Mouse (Mus musculus) CH12.LX (cell line): ENCODE data around the gene Tas2r113. TPM values are rescaled to one million over a fixed set of nuclear protein-coding genes. Genes with fewer than 3 reads are reported as not detected.
"Not testable (repeated sequence)": the region's sequence is repeated elsewhere in the genome, so short reads cannot be mapped to it uniquely, and the experiment has no call there.

Experiments used
- DNase-seq: peaks from one replicate; pipeline ENCODE4 v3.0.0-alpha.2; 2013; ENCODE audit errors: extremely low read depth
- H3K27ac ChIP-seq: 2 replicates; pipeline ENCODE4 v1.5.1; 2012; ENCODE audit warnings: low read depth, mild to moderate bottlenecking, control low read depth, moderate library complexity; ENCODE audit not compliant: insufficient read depth
- H3K27me3 ChIP-seq: replicated peaks from 2 replicates; pipeline ENCODE3; 2012; ENCODE audit warnings: inconsistent platforms
- H3K36me3 ChIP-seq, 2 experiments: replicated peaks in 1 of 2; 2 replicates each; pipeline versions ENCODE3 to v1.6.1; 2012; ENCODE audit warnings: inconsistent platforms in 1 of 2, low read length in 1 of 2, mild to moderate bottlenecking in 1 of 2, mixed read lengths in 1 of 2, moderate library complexity in 1 of 2; ENCODE audit not compliant: control insufficient read depth in 1 of 2, insufficient read depth in 1 of 2
- H3K4me1 ChIP-seq, 2 experiments: 2 replicates each; pipeline ENCODE4 v1.6.1; 2012; ENCODE audit warnings: inconsistent platforms in 1 of 2, moderate library complexity in 1 of 2; ENCODE audit not compliant: insufficient read depth in 2 of 2, control insufficient read depth in 1 of 2
- H3K4me2 ChIP-seq: 2 replicates; pipeline ENCODE4 v1.6.1; 2012; ENCODE audit warnings: low read depth, mild to moderate bottlenecking, control low read depth; ENCODE audit not compliant: poor library complexity, insufficient read depth, severe bottlenecking
- H3K4me3 ChIP-seq, 3 experiments: fragments of 150-350 bp in 1 of 3; sonication (generic) in 1 of 3; replicated peaks in 1 of 3; 2 replicates each; pipeline versions ENCODE3 to v1.5.1; 2011 to 2012; ENCODE audit warnings: low read depth in 2 of 3, low read length in 2 of 3, mild to moderate bottlenecking in 2 of 3, moderate library complexity in 2 of 3, control low read depth in 1 of 3, improper control_type of control experiment in 1 of 3, inconsistent platforms in 1 of 3, mixed read lengths in 1 of 3; ENCODE audit not compliant: poor library complexity in 1 of 3
- H3K79me2 ChIP-seq: replicated peaks from 2 replicates; pipeline ENCODE4 v1.6.1; 2012; ENCODE audit warnings: mild to moderate bottlenecking, moderate library complexity; ENCODE audit not compliant: control insufficient read depth, poor library complexity, insufficient read depth, severe bottlenecking; ENCODE audit errors: extremely low read depth
- H3K9ac ChIP-seq: 2 replicates; pipeline ENCODE4 v1.6.1; 2012; ENCODE audit warnings: low read depth, mild to moderate bottlenecking, control low read depth, moderate library complexity; ENCODE audit not compliant: insufficient read depth
- H3K9me3 ChIP-seq: replicated peaks from 2 replicates; pipeline ENCODE3; 2012; ENCODE audit warnings: low read length, inconsistent platforms, mixed read lengths
- dilution Hi-C: fragments of 300-500 bp; cut with MboI; formaldehyde crosslinking; loops from 2 replicates; pipeline ENCODE4 v1.14.3; 2020; ENCODE audit warnings: low sequenced_read_pairs; ENCODE audit not compliant: extremely low pct_unique_long_range_greater_than_20kb, extremely low pct_ligation_motif_present
- in situ Hi-C: fragments of 300-500 bp; cut with MboI; formaldehyde crosslinking; loops from 3 replicates; pipeline ENCODE4 v1.14.3; 2019; ENCODE audit warnings: low sequenced_read_pairs, low pct_ligation_motif_present, low pct_unique_long_range_greater_than_20kb, mixed read lengths
- polyA plus RNA-seq: library from polyadenylated mRNA; unstranded; fragments of >175 nt; gene quantifications from 2 replicates; pipeline ENCODE4 v1.2.1, GENCODE M21; 2012; ENCODE audit warnings: low read depth; ENCODE audit not compliant: insufficient read length
- total RNA-seq, 2 experiments: library from RNA; depleted of rRNA; stranded (reverse); fragments of 300-350 nt in 1 of 2; fragments of >200 nt in 1 of 2; gene quantifications; 2 replicates each; pipeline ENCODE4 v1.2.3; 2012 to 2014

Gene Tas2r113
- total and polyA plus RNA-seq, 3 experiments: not detected

- H3K27me3 ChIP-seq, in situ Hi-C loops, H3K79me2 ChIP-seq, H3K36me3 ChIP-seq, dilution Hi-C loops, H3K9ac ChIP-seq, H3K9me3 ChIP-seq, DNase-seq, H3K27ac ChIP-seq, H3K4me3 ChIP-seq, H3K4me2 ChIP-seq, H3K4me1 ChIP-seq: not testable (repeated sequence)
Measured at GRCm38 (mm10) chr6:132941376-132941775, 48.6 kb downstream of the Tas2r113 start.

Other genes with a start within 250 kb of the Tas2r113 start
- gene A630073D07Rik, start 241.5 kb upstream of the Tas2r113 start, total RNA-seq (2012; rRNA removed): not detected in 2 replicates
- not detected in 2 replicates for gene A630073D07Rik, start 241.5 kb upstream of the Tas2r113 start, total RNA-seq (2014; rRNA removed)
- not detected in 2 replicates for gene A630073D07Rik, start 241.5 kb upstream of the Tas2r113 start, polyA plus RNA-seq
- not detected in 2 replicates for gene Tas2r120, start 236.1 kb upstream of the Tas2r113 start, total RNA-seq (2012; rRNA removed)
- not detected in 2 replicates for gene Tas2r120, start 236.1 kb upstream of the Tas2r113 start, total RNA-seq (2014; rRNA removed)
- gene Tas2r120, start 236.1 kb upstream of the Tas2r113 start, polyA plus RNA-seq: not detected in 2 replicates
- gene Tas2r121, start 192.0 kb upstream of the Tas2r113 start, total RNA-seq (2012; rRNA removed): not detected in 2 replicates
- not detected in 2 replicates for gene Tas2r121, start 192.0 kb upstream of the Tas2r113 start, total RNA-seq (2014; rRNA removed)
- not detected in 2 replicates for gene Tas2r121, start 192.0 kb upstream of the Tas2r113 start, polyA plus RNA-seq
- not detected in 2 replicates for gene Tas2r122, start 181.1 kb upstream of the Tas2r113 start, total RNA-seq (2012; rRNA removed)
- gene Tas2r122, start 181.1 kb upstream of the Tas2r113 start, total RNA-seq (2014; rRNA removed): not detected in 2 replicates
- not detected in 2 replicates for gene Tas2r122, start 181.1 kb upstream of the Tas2r113 start, polyA plus RNA-seq
- not detected in 2 replicates for gene Tas2r115, start 155.0 kb upstream of the Tas2r113 start, total RNA-seq (2012; rRNA removed)
- gene Tas2r115, start 155.0 kb upstream of the Tas2r113 start, total RNA-seq (2014; rRNA removed): not detected in 2 replicates
- gene Tas2r115, start 155.0 kb upstream of the Tas2r113 start, polyA plus RNA-seq: not detected in 2 replicates
- gene Tas2r124, start 138.3 kb upstream of the Tas2r113 start, total RNA-seq (2012; rRNA removed): not detected in 2 replicates
- not detected in 2 replicates for gene Tas2r124, start 138.3 kb upstream of the Tas2r113 start, total RNA-seq (2014; rRNA removed)
- gene Tas2r124, start 138.3 kb upstream of the Tas2r113 start, polyA plus RNA-seq: not detected in 2 replicates
- not detected in 2 replicates for gene Tas2r102, start 130.9 kb upstream of the Tas2r113 start, total RNA-seq (2012; rRNA removed)
- gene Tas2r102, start 130.9 kb upstream of the Tas2r113 start, total RNA-seq (2014; rRNA removed): not detected in 2 replicates
- not detected in 2 replicates for gene Tas2r102, start 130.9 kb upstream of the Tas2r113 start, polyA plus RNA-seq
- not detected in 2 replicates for gene Tas2r136, start 114.8 kb upstream of the Tas2r113 start, total RNA-seq (2012; rRNA removed)
- gene Tas2r136, start 114.8 kb upstream of the Tas2r113 start, total RNA-seq (2014; rRNA removed): not detected in 2 replicates
- not detected in 2 replicates for gene Tas2r136, start 114.8 kb upstream of the Tas2r113 start, polyA plus RNA-seq
- gene Tas2r117, start 90.2 kb upstream of the Tas2r113 start, total RNA-seq (2012; rRNA removed): not detected in 2 replicates
- gene Tas2r117, start 90.2 kb upstream of the Tas2r113 start, total RNA-seq (2014; rRNA removed): not detected in 2 replicates
- not detected in 2 replicates for gene Tas2r117, start 90.2 kb upstream of the Tas2r113 start, polyA plus RNA-seq
- gene Tas2r123, start 45.9 kb upstream of the Tas2r113 start, total RNA-seq (2012; rRNA removed): not detected in 2 replicates
- not detected in 2 replicates for gene Tas2r123, start 45.9 kb upstream of the Tas2r113 start, total RNA-seq (2014; rRNA removed)
- gene Tas2r123, start 45.9 kb upstream of the Tas2r113 start, polyA plus RNA-seq: not detected in 2 replicates
- not detected in 2 replicates for gene Tas2r116, start 37.6 kb upstream of the Tas2r113 start, total RNA-seq (2012; rRNA removed)
- gene Tas2r116, start 37.6 kb upstream of the Tas2r113 start, total RNA-seq (2014; rRNA removed): not detected in 2 replicates
- gene Tas2r116, start 37.6 kb upstream of the Tas2r113 start, polyA plus RNA-seq: not detected in 2 replicates
- gene Tas2r110, start 25.0 kb upstream of the Tas2r113 start, total RNA-seq (2012; rRNA removed): not detected in 2 replicates
- gene Tas2r110, start 25.0 kb upstream of the Tas2r113 start, total RNA-seq (2014; rRNA removed): not detected in 2 replicates
- not detected in 2 replicates for gene Tas2r110, start 25.0 kb upstream of the Tas2r113 start, polyA plus RNA-seq
- gene Tas2r125, start 16.6 kb downstream of the Tas2r113 start, total RNA-seq (2012; rRNA removed): not detected in 2 replicates
- gene Tas2r125, start 16.6 kb downstream of the Tas2r113 start, total RNA-seq (2014; rRNA removed): not detected in 2 replicates
- gene Tas2r125, start 16.6 kb downstream of the Tas2r113 start, polyA plus RNA-seq: not detected in 2 replicates
- gene Tas2r129, start 58.1 kb downstream of the Tas2r113 start, total RNA-seq (2012; rRNA removed): not detected in 2 replicates
- not detected in 2 replicates for gene Tas2r129, start 58.1 kb downstream of the Tas2r113 start, total RNA-seq (2014; rRNA removed)
- not detected in 2 replicates for gene Tas2r129, start 58.1 kb downstream of the Tas2r113 start, polyA plus RNA-seq
- not detected in 2 replicates for gene Tas2r131, start 64.9 kb downstream of the Tas2r113 start, total RNA-seq (2012; rRNA removed)
- gene Tas2r131, start 64.9 kb downstream of the Tas2r113 start, total RNA-seq (2014; rRNA removed): not detected in 2 replicates
- not detected in 2 replicates for gene Tas2r131, start 64.9 kb downstream of the Tas2r113 start, polyA plus RNA-seq
- gene Tas2r109, start 88.0 kb downstream of the Tas2r113 start, total RNA-seq (2012; rRNA removed): not detected in 2 replicates
- not detected in 2 replicates for gene Tas2r109, start 88.0 kb downstream of the Tas2r113 start, total RNA-seq (2014; rRNA removed)
- gene Tas2r109, start 88.0 kb downstream of the Tas2r113 start, polyA plus RNA-seq: not detected in 2 replicates
- gene Tas2r103, start 144.1 kb downstream of the Tas2r113 start, total RNA-seq (2012; rRNA removed): not detected in 2 replicates
- gene Tas2r103, start 144.1 kb downstream of the Tas2r113 start, total RNA-seq (2014; rRNA removed): not detected in 2 replicates
- gene Tas2r103, start 144.1 kb downstream of the Tas2r113 start, polyA plus RNA-seq: not detected in 2 replicates
- not detected in 2 replicates for gene Tas2r140, start 162.8 kb downstream of the Tas2r113 start, total RNA-seq (2012; rRNA removed)
- not detected in 2 replicates for gene Tas2r140, start 162.8 kb downstream of the Tas2r113 start, total RNA-seq (2014; rRNA removed)
- not detected in 2 replicates for gene Tas2r140, start 162.8 kb downstream of the Tas2r113 start, polyA plus RNA-seq
- gene Smim10l1, start 211.9 kb downstream of the Tas2r113 start, total RNA-seq (2012; rRNA removed): 29.1 and 33.3 TPM in 2 replicates
- 60.3 and 65.5 TPM in 2 replicates for gene Smim10l1, start 211.9 kb downstream of the Tas2r113 start, total RNA-seq (2014; rRNA removed)
- 33.7 and 40.6 TPM in 2 replicates for gene Smim10l1, start 211.9 kb downstream of the Tas2r113 start, polyA plus RNA-seq